Mouse (Mus musculus): Measurements from ENCODE around the gene Mbtps2. TPM values are rescaled to one million over a fixed set of nuclear protein-coding genes. Genes with fewer than 3 reads are reported as not detected.

Mbtps2 gene
- polyA plus RNA-seq, 1 experiment from 2014 or later: 21.2 TPM

GRCm38 (mm10) chrX:157491944-157492726, 106.4 kb downstream of the Mbtps2 start, which contains the start of gene Sms:
Gene Sms (minus strand): TSS chrX:157492287.
- H3K27me3 ChIP-seq (replicated peaks; ENCODE audit: control insufficient read depth, insufficient read depth, low read length): peaks cover 6% of the 10 kb centered on the region
- peak within 1 kb of the TSS; percentile 75 for H3K9ac ChIP-seq (ENCODE audit: low read depth, low read length)
- ATAC-seq (replicated peaks; ENCODE audit: low FRiP score) (peak; percentile 90), DNase-seq (ENCODE audit: low spot score) (peak; percentile 77)
- H3K4me3 ChIP-seq (ENCODE audit: low read depth, low read length): peak within 1 kb of the TSS; percentile 73
- WGBS: 8% methylated on average over 43 of the region's 45 CpGs
- no peaks in the 10 kb centered on the region for H3K9me3 ChIP-seq (ENCODE audit: control insufficient read depth, low read length)
- H3K36me3 ChIP-seq (ENCODE audit: control insufficient read depth, insufficient read depth, low read length): no peaks in the 10 kb centered on the region
- peak within 1 kb of the TSS; percentile 66 for H3K4me2 ChIP-seq
- H3K4me1 ChIP-seq (replicated peaks; ENCODE audit: control insufficient read depth, insufficient read depth, low read length): no peaks in the 10 kb centered on the region
- H3K27ac ChIP-seq (ENCODE audit: low read depth, low read length): peak within 1 kb of the TSS; percentile 62

GRCm38 (mm10) chrX:157491145-157491935, 107.2 kb downstream of the Mbtps2 start:
- Histone ChIP-seq H3K27me3 (replicated peaks; ENCODE audit: control insufficient read depth, insufficient read depth, low read length) (peaks cover 6% of the 10 kb centered on the region), H3K4me1 (replicated peaks; ENCODE audit: control insufficient read depth, insufficient read depth, low read length) (no peaks in the 10 kb centered on the region), H3K9ac (ENCODE audit: low read depth, low read length) (peak overlapping the region; percentile 75), H3K9me3 (ENCODE audit: control insufficient read depth, low read length) (no peaks in the 10 kb centered on the region), H3K4me2 (peak overlapping the region; percentile 66), H3K27ac (ENCODE audit: low read depth, low read length) (peak overlapping the region; percentile 62), H3K36me3 (ENCODE audit: control insufficient read depth, insufficient read depth, low read length) (no peaks in the 10 kb centered on the region), H3K4me3 (ENCODE audit: low read depth, low read length) (peak overlapping the region; percentile 73)
- peak; percentile 41 for DNase-seq (ENCODE audit: low spot score)
- WGBS: 18% methylated on average over 55 of the region's 104 CpGs
- peak; percentile 52 for ATAC-seq (replicated peaks; ENCODE audit: low FRiP score)

GRCm38 (mm10) chrX:157490769-157491144, 107.8 kb downstream of the Mbtps2 start:
- DNase-seq (ENCODE audit: low spot score) (no peak), ATAC-seq (replicated peaks; ENCODE audit: low FRiP score) (no peak)
- 14% methylated on average over 12 of the region's 12 CpGs for WGBS
- Histone ChIP-seq H3K4me3 (ENCODE audit: low read depth, low read length) (peak overlapping the region; percentile 73), H3K9me3 (ENCODE audit: control insufficient read depth, low read length) (no peaks in the 10 kb centered on the region), H3K9ac (ENCODE audit: low read depth, low read length) (peak overlapping the region; percentile 75), H3K36me3 (ENCODE audit: control insufficient read depth, insufficient read depth, low read length) (no peaks in the 10 kb centered on the region), H3K27ac (ENCODE audit: low read depth, low read length) (no peak overlapping the region), H3K4me2 (peak overlapping the region; percentile 66), H3K27me3 (replicated peaks; ENCODE audit: control insufficient read depth, insufficient read depth, low read length) (peaks cover 6% of the 10 kb centered on the region), H3K4me1 (replicated peaks; ENCODE audit: control insufficient read depth, insufficient read depth, low read length) (no peaks in the 10 kb centered on the region)

GRCm38 (mm10) chrX:157489871-157490721, 108.4 kb downstream of the Mbtps2 start:
- no peaks in the 10 kb centered on the region for H3K4me1 ChIP-seq (replicated peaks; ENCODE audit: control insufficient read depth, insufficient read depth, low read length)
- peaks cover 6% of the 10 kb centered on the region for H3K27me3 ChIP-seq (replicated peaks; ENCODE audit: control insufficient read depth, insufficient read depth, low read length)
- ATAC-seq (replicated peaks; ENCODE audit: low FRiP score): no peak; the same call in 1 of the 2 replicates
- peak; percentile 31 for DNase-seq (ENCODE audit: low spot score)
- no peaks in the 10 kb centered on the region for H3K9me3 ChIP-seq (ENCODE audit: control insufficient read depth, low read length)
- H3K4me2 ChIP-seq: peak overlapping the region; percentile 66
- H3K4me3 ChIP-seq (ENCODE audit: low read depth, low read length): peak overlapping the region; percentile 73
- no peak overlapping the region for H3K27ac ChIP-seq (ENCODE audit: low read depth, low read length)
- no peak overlapping the region; the same call in 1 of the 2 replicates for H3K9ac ChIP-seq (ENCODE audit: low read depth, low read length)
- 16% methylated on average over 9 of the region's 9 CpGs for WGBS
- no peaks in the 10 kb centered on the region for H3K36me3 ChIP-seq (ENCODE audit: control insufficient read depth, insufficient read depth, low read length)

- Histone ChIP-seq H3K36me3 (ENCODE audit: control insufficient read depth, insufficient read depth, low read length) (no peaks in the 10 kb centered on the region), H3K27me3 (replicated peaks; ENCODE audit: control insufficient read depth, insufficient read depth, low read length) (peaks cover 6% of the 10 kb centered on the region), H3K9ac (ENCODE audit: low read depth, low read length) (no peak overlapping the region), H3K27ac (ENCODE audit: low read depth, low read length) (no peak overlapping the region), H3K4me3 (ENCODE audit: low read depth, low read length) (no peak overlapping the region), H3K9me3 (ENCODE audit: control insufficient read depth, low read length) (no peaks in the 10 kb centered on the region), H3K4me2 (no peak overlapping the region), H3K4me1 (replicated peaks; ENCODE audit: control insufficient read depth, insufficient read depth, low read length) (no peaks in the 10 kb centered on the region)
- 81% methylated on average over 3 of the region's 3 CpGs for WGBS
- no peak for DNase-seq (ENCODE audit: low spot score)
- no peak for ATAC-seq (replicated peaks; ENCODE audit: low FRiP score)
Observed at GRCm38 (mm10) chrX:157488831-157489230, 109.7 kb downstream of the Mbtps2 start.

GRCm38 (mm10) chrX:157486765-157487164, 111.8 kb downstream of the Mbtps2 start:
- ATAC-seq (replicated peaks; ENCODE audit: low FRiP score) (no peak), DNase-seq (ENCODE audit: low spot score) (no peak)
- Histone ChIP-seq H3K4me3 (ENCODE audit: low read depth, low read length) (no peak overlapping the region), H3K9me3 (ENCODE audit: control insufficient read depth, low read length) (no peaks in the 10 kb centered on the region), H3K27me3 (replicated peaks; ENCODE audit: control insufficient read depth, insufficient read depth, low read length) (peaks cover 6% of the 10 kb centered on the region), H3K27ac (ENCODE audit: low read depth, low read length) (no peak overlapping the region), H3K36me3 (ENCODE audit: control insufficient read depth, insufficient read depth, low read length) (no peaks in the 10 kb centered on the region), H3K9ac (ENCODE audit: low read depth, low read length) (no peak overlapping the region), H3K4me1 (replicated peaks; ENCODE audit: control insufficient read depth, insufficient read depth, low read length) (no peaks in the 10 kb centered on the region), H3K4me2 (no peak overlapping the region)
- WGBS: 36% methylated on average over 2 of the region's 2 CpGs

Other genes with a start within 250 kb of the Mbtps2 start
- 0.10 and 0.25 TPM in 2 replicates for gene Phex, start 183.4 kb downstream of the Mbtps2 start, polyA plus RNA-seq (2014; fragmentation: Nextera tagmentation; extraction: Ambion mirVana)
- 63.3 and 63.6 TPM in 2 replicates for gene Sms, start 106.4 kb downstream of the Mbtps2 start, polyA plus RNA-seq (2014; fragmentation: Nextera tagmentation; extraction: Ambion mirVana)
- gene Yy2, start 29.7 kb downstream of the Mbtps2 start, polyA plus RNA-seq (2014; fragmentation: Nextera tagmentation; extraction: Ambion mirVana): 4.1 and 4.2 TPM in 2 replicates
- 0.79 and 3.7 TPM in 2 replicates for gene Smpx, start 100.2 kb upstream of the Mbtps2 start, polyA plus RNA-seq (2014; fragmentation: Nextera tagmentation; extraction: Ambion mirVana)
- 0.12 and 0.33 TPM in 2 replicates for gene Klhl34, start 219.7 kb upstream of the Mbtps2 start, polyA plus RNA-seq (2014; fragmentation: Nextera tagmentation; extraction: Ambion mirVana)

Measured in liver, embryonic 11.5 days (tissue).